Mouse (Mus musculus) cortical plate, adult 2 months (tissue): ENCODE results near the gene Nabp1.

Source experiments
- CTCF ChIP-seq: fragments of 200-500 bp; IDR thresholded peaks from 2 replicates; pipeline ENCODE4 v1.5.1; 2011; ENCODE audit warnings: mild to moderate bottlenecking, control low read depth, low read length; ENCODE audit not compliant: insufficient read depth; ENCODE audit errors: extremely low read depth
- POLR2A ChIP-seq: fragments of 200-500 bp; IDR thresholded peaks from 2 replicates; pipeline ENCODE4 v1.6.1; 2011; ENCODE audit warnings: mild to moderate bottlenecking, low read length, control low read depth; ENCODE audit not compliant: insufficient read depth; ENCODE audit errors: extremely low read depth

- no peak for TF ChIP-seq CTCF
- no peak for TF ChIP-seq POLR2A
Observed at GRCm38 (mm10) chr1:51465285-51465684, 12.9 kb downstream of the Nabp1 start.
